Mouse (Mus musculus) lung, postnatal 0 days (tissue): Measurements from ENCODE around the gene Sucnr1.

Source experiments
- CTCF ChIP-seq: IDR thresholded peaks from 2 replicates; pipeline ENCODE4 v1.5.1; 2016; ENCODE audit warnings: antibody characterized with exemption, mild to moderate bottlenecking
- EP300 ChIP-seq: IDR thresholded peaks from 2 replicates; pipeline ENCODE4 v1.6.1; 2016; ENCODE audit warnings: antibody characterized with exemption, mild to moderate bottlenecking, control low read depth

GRCm38 (mm10) chr3:60053231-60053927 is 28.3 kb upstream of the Sucnr1 start:
- TF ChIP-seq CTCF (no peak), EP300 (no peak)
